Mouse (Mus musculus): ENCODE results near the gene Drosha. TPM values are rescaled to one million over a fixed set of nuclear protein-coding genes. Genes with fewer than 3 reads are reported as not detected.

Gene Drosha
- polyA plus RNA-seq, 1 experiment from 2014 or later, result 81.4 TPM

GRCm38 (mm10) chr15:12862061-12862460 lies 37.4 kb downstream of the Drosha start:
- no peak for DNase-seq (ENCODE audit: low spot score)
- no peaks in the 10 kb centered on the region for H3K27me3 ChIP-seq (ENCODE audit: control insufficient read depth, insufficient read depth, low read length)
- H3K27ac ChIP-seq (replicated peaks; ENCODE audit: low read depth, low read length), result no peak overlapping the region
- WGBS, result 58% methylated on average over 3 of the region's 3 CpGs
- no peak overlapping the region for H3K9ac ChIP-seq (ENCODE audit: low read length)
- H3K36me3 ChIP-seq (ENCODE audit: control insufficient read depth, insufficient read depth, low read length), result peaks cover 25% of the 10 kb centered on the region
- no peak overlapping the region for H3K4me2 ChIP-seq (ENCODE audit: low read depth, severe bottlenecking)
- no peak overlapping the region for H3K4me3 ChIP-seq (ENCODE audit: low read depth, low read length)
- H3K9me3 ChIP-seq (ENCODE audit: control insufficient read depth, low read length), result no peaks in the 10 kb centered on the region
- no peak for ATAC-seq (ENCODE audit: insufficient number of reproducible peaks, low FRiP score, low TSS enrichment, low read depth)
- H3K4me1 ChIP-seq (ENCODE audit: control insufficient read depth, insufficient read depth, low read length), result no peaks in the 10 kb centered on the region

GRCm38 (mm10) chr15:12863669-12864068 lies 39.1 kb downstream of the Drosha start:
- Histone ChIP-seq H3K9me3 (ENCODE audit: control insufficient read depth, low read length) (no peaks in the 10 kb centered on the region), H3K4me1 (ENCODE audit: control insufficient read depth, insufficient read depth, low read length) (no peaks in the 10 kb centered on the region), H3K9ac (ENCODE audit: low read length) (no peak overlapping the region), H3K4me3 (ENCODE audit: low read depth, low read length) (no peak overlapping the region), H3K27me3 (ENCODE audit: control insufficient read depth, insufficient read depth, low read length) (no peaks in the 10 kb centered on the region), H3K27ac (replicated peaks; ENCODE audit: low read depth, low read length) (no peak overlapping the region), H3K36me3 (ENCODE audit: control insufficient read depth, insufficient read depth, low read length) (peaks cover 23% of the 10 kb centered on the region), H3K4me2 (ENCODE audit: low read depth, severe bottlenecking) (no peak overlapping the region)
- ATAC-seq (ENCODE audit: insufficient number of reproducible peaks, low FRiP score, low TSS enrichment, low read depth) (no peak), DNase-seq (ENCODE audit: low spot score) (no peak)
- 25% methylated on average over 1 of the region's 1 CpGs for WGBS

- peaks cover 19% of the 10 kb centered on the region; the same call in 1 of the 2 replicates for H3K36me3 ChIP-seq (ENCODE audit: control insufficient read depth, insufficient read depth, low read length)
- 80% methylated on average over 7 of the region's 7 CpGs for WGBS
- DNase-seq (ENCODE audit: low spot score) (no peak), ATAC-seq (ENCODE audit: insufficient number of reproducible peaks, low FRiP score, low TSS enrichment, low read depth) (no peak)
- no peak overlapping the region for H3K9ac ChIP-seq (ENCODE audit: low read length)
- H3K4me1 ChIP-seq (ENCODE audit: control insufficient read depth, insufficient read depth, low read length), result no peaks in the 10 kb centered on the region
- no peak overlapping the region for H3K27ac ChIP-seq (replicated peaks; ENCODE audit: low read depth, low read length)
- H3K9me3 ChIP-seq (ENCODE audit: control insufficient read depth, low read length), result no peaks in the 10 kb centered on the region
- H3K4me3 ChIP-seq (ENCODE audit: low read depth, low read length), result no peak overlapping the region
- no peak overlapping the region for H3K4me2 ChIP-seq (ENCODE audit: low read depth, severe bottlenecking)
- no peaks in the 10 kb centered on the region for H3K27me3 ChIP-seq (ENCODE audit: control insufficient read depth, insufficient read depth, low read length)
These were observed 41.1 kb downstream of the Drosha start for GRCm38 (mm10) chr15:12865595-12866314.

GRCm38 (mm10) chr15:12867269-12867668 lies 42.7 kb downstream of the Drosha start:
- no peak overlapping the region for H3K9ac ChIP-seq (ENCODE audit: low read length)
- H3K4me2 ChIP-seq (ENCODE audit: low read depth, severe bottlenecking), result no peak overlapping the region
- no peaks in the 10 kb centered on the region for H3K9me3 ChIP-seq (ENCODE audit: control insufficient read depth, low read length)
- ATAC-seq (ENCODE audit: insufficient number of reproducible peaks, low FRiP score, low TSS enrichment, low read depth) (no peak), DNase-seq (ENCODE audit: low spot score) (no peak)
- no peak overlapping the region for H3K4me3 ChIP-seq (ENCODE audit: low read depth, low read length)
- H3K36me3 ChIP-seq (ENCODE audit: control insufficient read depth, insufficient read depth, low read length), result peaks cover 18% of the 10 kb centered on the region; the same call in 1 of the 2 replicates
- H3K27me3 ChIP-seq (ENCODE audit: control insufficient read depth, insufficient read depth, low read length), result no peaks in the 10 kb centered on the region
- no peaks in the 10 kb centered on the region for H3K4me1 ChIP-seq (ENCODE audit: control insufficient read depth, insufficient read depth, low read length)
- H3K27ac ChIP-seq (replicated peaks; ENCODE audit: low read depth, low read length), result no peak overlapping the region
- 65% methylated on average over 8 of the region's 8 CpGs for WGBS

- ATAC-seq (ENCODE audit: insufficient number of reproducible peaks, low FRiP score, low TSS enrichment, low read depth), result no peak
- Histone ChIP-seq H3K4me1 (ENCODE audit: control insufficient read depth, insufficient read depth, low read length) (no peaks in the 10 kb centered on the region), H3K4me2 (ENCODE audit: low read depth, severe bottlenecking) (no peak overlapping the region), H3K27me3 (ENCODE audit: control insufficient read depth, insufficient read depth, low read length) (no peaks in the 10 kb centered on the region), H3K9me3 (ENCODE audit: control insufficient read depth, low read length) (no peaks in the 10 kb centered on the region), H3K9ac (ENCODE audit: low read length) (no peak overlapping the region), H3K4me3 (ENCODE audit: low read depth, low read length) (no peak overlapping the region), H3K36me3 (ENCODE audit: control insufficient read depth, insufficient read depth, low read length) (peaks cover 12% of the 10 kb centered on the region; the same call in 1 of the 2 replicates), H3K27ac (replicated peaks; ENCODE audit: low read depth, low read length) (no peak overlapping the region)
- no peak for DNase-seq (ENCODE audit: low spot score)
- whole genome bisulfite sequencing, result 54% methylated on average over 18 of the region's 18 CpGs
These were observed 51.0 kb downstream of the Drosha start for GRCm38 (mm10) chr15:12875442-12876176.

- Histone ChIP-seq H3K9me3 (ENCODE audit: control insufficient read depth, low read length) (no peaks in the 10 kb centered on the region), H3K36me3 (ENCODE audit: control insufficient read depth, insufficient read depth, low read length) (peaks cover 9% of the 10 kb centered on the region; the same call in 1 of the 2 replicates), H3K27ac (replicated peaks; ENCODE audit: low read depth, low read length) (no peak overlapping the region), H3K4me1 (ENCODE audit: control insufficient read depth, insufficient read depth, low read length) (no peaks in the 10 kb centered on the region), H3K4me2 (ENCODE audit: low read depth, severe bottlenecking) (no peak overlapping the region), H3K9ac (ENCODE audit: low read length) (no peak overlapping the region), H3K4me3 (ENCODE audit: low read depth, low read length) (no peak overlapping the region), H3K27me3 (ENCODE audit: control insufficient read depth, insufficient read depth, low read length) (no peaks in the 10 kb centered on the region)
- WGBS, result 88% methylated on average over 2 of the region's 2 CpGs
- ATAC-seq (ENCODE audit: insufficient number of reproducible peaks, low FRiP score, low TSS enrichment, low read depth) (no peak), DNase-seq (ENCODE audit: low spot score) (no peak)
These were observed 51.7 kb downstream of the Drosha start for GRCm38 (mm10) chr15:12876266-12876665.

- no peaks in the 10 kb centered on the region for H3K4me1 ChIP-seq (ENCODE audit: control insufficient read depth, insufficient read depth, low read length)
- ATAC-seq (ENCODE audit: insufficient number of reproducible peaks, low FRiP score, low TSS enrichment, low read depth) (no peak), DNase-seq (ENCODE audit: low spot score) (no peak)
- no peaks in the 10 kb centered on the region for H3K9me3 ChIP-seq (ENCODE audit: control insufficient read depth, low read length)
- no peak overlapping the region for H3K4me3 ChIP-seq (ENCODE audit: low read depth, low read length)
- no peak overlapping the region for H3K27ac ChIP-seq (replicated peaks; ENCODE audit: low read depth, low read length)
- WGBS, result 97% methylated on average over 4 of the region's 4 CpGs
- no peak overlapping the region for H3K9ac ChIP-seq (ENCODE audit: low read length)
- H3K27me3 ChIP-seq (ENCODE audit: control insufficient read depth, insufficient read depth, low read length), result no peaks in the 10 kb centered on the region
- H3K36me3 ChIP-seq (ENCODE audit: control insufficient read depth, insufficient read depth, low read length), result peaks cover 13% of the 10 kb centered on the region; the same call in 1 of the 2 replicates
- H3K4me2 ChIP-seq (ENCODE audit: low read depth, severe bottlenecking), result no peak overlapping the region
These were observed 52.3 kb downstream of the Drosha start for GRCm38 (mm10) chr15:12876881-12877280.

- no peaks in the 10 kb centered on the region for H3K27me3 ChIP-seq (ENCODE audit: control insufficient read depth, insufficient read depth, low read length)
- no peaks in the 10 kb centered on the region for H3K4me1 ChIP-seq (ENCODE audit: control insufficient read depth, insufficient read depth, low read length)
- no peak overlapping the region for H3K9ac ChIP-seq (ENCODE audit: low read length)
- H3K4me3 ChIP-seq (ENCODE audit: low read depth, low read length), result no peak overlapping the region
- WGBS, result 87% methylated on average over 12 of the region's 12 CpGs
- H3K9me3 ChIP-seq (ENCODE audit: control insufficient read depth, low read length), result no peaks in the 10 kb centered on the region
- no peak overlapping the region for H3K27ac ChIP-seq (replicated peaks; ENCODE audit: low read depth, low read length)
- peaks cover 15% of the 10 kb centered on the region; the same call in 1 of the 2 replicates for H3K36me3 ChIP-seq (ENCODE audit: control insufficient read depth, insufficient read depth, low read length)
- ATAC-seq (ENCODE audit: insufficient number of reproducible peaks, low FRiP score, low TSS enrichment, low read depth) (no peak), DNase-seq (ENCODE audit: low spot score) (no peak)
- no peak overlapping the region for H3K4me2 ChIP-seq (ENCODE audit: low read depth, severe bottlenecking)
These were observed 53.3 kb downstream of the Drosha start for GRCm38 (mm10) chr15:12877934-12878333.
